Comparison of ENCODE assay signal across 25 mouse cellular contexts in the genomic region with DNA sequence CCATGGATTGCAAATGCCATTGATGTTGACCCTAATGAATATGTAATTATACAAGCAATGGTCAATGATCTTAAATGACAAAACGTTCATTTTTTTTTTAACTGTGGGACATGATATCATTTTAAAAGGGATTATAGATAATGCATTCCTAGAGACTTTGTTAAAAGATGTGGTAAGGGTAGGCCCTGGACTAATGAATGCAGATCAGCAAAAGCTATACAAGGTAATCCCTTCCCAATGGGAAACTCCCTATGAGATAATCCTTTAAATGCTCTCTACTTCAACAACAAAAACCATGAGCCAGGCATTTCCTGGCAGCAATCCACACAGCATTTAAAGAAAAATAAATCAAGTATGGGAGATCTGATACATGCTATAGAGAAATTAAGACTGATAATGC.
"Had no signal": no experiment of that assay in that cellular context is flagged by ENCODE, and none has a peak within 500 bp of the region (broad histone marks: within the 10 kb centered on the region; RNA-seq: fewer than 3 reads in every experiment).

No protein-coding gene starts in this region.

- H3K36me3 ChIP-seq: heart, embryonic 13.5 days; heart, embryonic 15.5 days; intestine, embryonic 15.5 days; limb, embryonic 10.5 days; limb, embryonic 12.5 days had no signal

- H3K27me3 ChIP-seq: heart, embryonic 13.5 days; heart, embryonic 15.5 days; intestine, embryonic 15.5 days; limb, embryonic 12.5 days had no signal

- H3K4me2 ChIP-seq: heart, embryonic 11.5 days; heart, embryonic 13.5 days; heart, embryonic 15.5 days; hindbrain, embryonic 14.5 days; intestine, embryonic 15.5 days; limb, embryonic 12.5 days; liver, embryonic 11.5 days had no signal

- ATAC-seq: hindbrain, embryonic 16.5 days; inflammation-experienced regulatory T-cells, adult 6 months; intestine, embryonic 15.5 days; intestine, postnatal 0 days had no signal

- H3K4me1 ChIP-seq: heart, embryonic 13.5 days; heart, embryonic 15.5 days; intestine, embryonic 15.5 days; limb, embryonic 10.5 days; limb, embryonic 12.5 days had no signal

- H3K9ac ChIP-seq: heart, embryonic 13.5 days; heart, embryonic 15.5 days; hindbrain, embryonic 14.5 days; intestine, embryonic 15.5 days; limb, embryonic 12.5 days had no signal

- H3K27ac ChIP-seq: heart, adult 2 months; heart, embryonic 13.5 days; heart, embryonic 15.5 days; hindbrain, embryonic 14.5 days; intestine, embryonic 15.5 days; layer of hippocampus, adult 2 months; left cerebral cortex, adult 2 months; limb, embryonic 10.5 days; limb, embryonic 12.5 days had no signal

- H3K9me3 ChIP-seq: heart, embryonic 13.5 days; heart, embryonic 15.5 days; intestine, embryonic 15.5 days; limb, embryonic 10.5 days; limb, embryonic 12.5 days had no signal

- H3K4me3 ChIP-seq: heart, adult 2 months; heart, embryonic 13.5 days; heart, embryonic 15.5 days; intestine, embryonic 15.5 days; layer of hippocampus, adult 2 months; left cerebral cortex, adult 2 months; limb, embryonic 10.5 days; limb, embryonic 12.5 days had no signal

- DNase-seq: gastrocnemius, postnatal 14 days; gastrocnemius, postnatal 36 days; heart, adult 11 months; heart, adult 2 months; heart, postnatal 14 days; heart, postnatal 36 days; kidney, adult 18-20 months; kidney, adult 8-10 months; kidney, postnatal 10 days; kidney, postnatal 25 days; kidney, postnatal 4 days; liver had no signal
